Mouse (Mus musculus) urinary bladder, adult 2 months (tissue): Measurements from ENCODE around the gene Slit2. TPM values are rescaled to one million over a fixed set of nuclear protein-coding genes. Genes with fewer than 3 reads are reported as not detected.
"Not testable (repeated sequence)": the region's sequence is repeated elsewhere in the genome, so short reads cannot be mapped to it uniquely, and the experiment has no call there.

Experiments
- DNase-seq: peaks from one replicate; pipeline ENCODE4 v3.0.0; 2022; ENCODE audit warnings: low spot score
- polyA plus RNA-seq: library from polyadenylated mRNA; depleted of rRNA; stranded (reverse); fragments of >200 nt; gene quantifications from 2 replicates; pipeline ENCODE4 v1.2.3, GENCODE M21; 2012

Gene Slit2
- polyA plus RNA-seq, 1 experiment = 4.8 TPM

DNA sequence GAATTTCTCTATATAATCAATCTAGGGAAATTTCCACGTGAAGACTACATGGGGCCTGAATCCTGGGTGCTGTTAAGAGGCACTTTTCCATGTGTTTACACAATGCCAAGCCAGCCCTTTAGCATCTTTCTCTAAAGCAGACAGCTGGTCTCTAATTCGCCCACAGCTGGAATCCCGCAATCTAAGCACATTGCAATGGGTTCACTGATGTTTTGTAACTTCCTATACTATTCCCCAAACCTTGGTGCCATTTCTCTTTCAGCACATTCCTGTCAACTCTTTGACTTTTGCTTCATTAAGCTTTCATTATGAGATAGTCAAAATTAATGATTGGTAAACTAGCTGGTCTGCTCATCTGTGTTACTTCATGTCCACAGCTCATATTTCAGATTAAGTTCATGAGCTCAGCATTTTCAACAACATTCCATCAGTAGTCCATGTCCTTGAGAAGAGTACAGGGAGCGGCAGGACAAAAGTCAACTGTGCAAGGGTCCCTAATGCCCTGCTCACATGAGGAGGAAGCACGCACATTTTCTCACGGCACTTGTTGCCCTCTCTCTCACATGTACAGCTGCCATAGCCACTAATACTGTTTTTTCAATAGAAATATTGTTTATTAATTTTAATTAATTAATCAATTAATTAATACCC lies 247.6 kb downstream of the Slit2 start:
- DNase-seq = no peak

DNA sequence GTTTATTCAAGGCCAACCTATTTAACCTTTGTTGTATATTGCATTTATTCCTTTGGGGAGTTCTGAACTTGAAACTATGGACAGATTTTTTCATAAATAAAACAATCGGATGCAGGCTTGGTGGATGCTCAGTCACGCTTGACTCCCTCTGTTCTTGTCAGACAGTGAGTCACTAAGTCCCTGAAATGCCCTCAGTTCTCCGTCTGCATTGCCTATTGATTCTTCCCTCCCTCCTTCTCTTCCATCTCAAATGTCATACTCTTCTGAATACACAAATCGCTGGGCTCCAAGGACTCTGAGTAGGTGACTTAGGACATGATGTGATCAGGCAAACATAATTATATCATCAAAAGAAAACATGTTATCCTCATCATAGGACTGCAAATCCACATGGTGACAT lies 251.8 kb downstream of the Slit2 start:
- DNase-seq = no peak

DNA sequence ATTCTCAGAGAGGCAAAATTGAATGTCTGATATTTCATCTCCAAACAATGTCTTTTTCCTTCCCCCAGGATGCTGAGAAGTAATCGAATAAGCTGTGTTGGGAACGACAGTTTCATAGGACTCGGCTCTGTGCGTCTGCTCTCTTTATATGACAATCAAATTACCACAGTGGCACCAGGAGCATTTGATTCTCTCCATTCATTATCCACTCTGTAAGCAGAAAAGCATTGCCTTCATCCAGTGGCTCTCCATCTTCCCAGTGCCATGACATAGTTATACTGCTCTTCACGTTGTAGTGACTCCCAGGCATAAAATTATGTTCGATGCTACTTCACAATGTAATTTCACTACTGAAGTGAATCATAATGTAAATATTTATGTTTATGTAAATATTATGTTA lies 252.3 kb downstream of the Slit2 start:
- no peak for DNase-seq

- not testable (repeated sequence) for DNase-seq
These were observed 257.8 kb downstream of the Slit2 start for GRCm38 (mm10) chr5:48240751-48241150.

GRCm38 (mm10) chr5:48248327-48248726 lies 265.4 kb downstream of the Slit2 start:
- no peak for DNase-seq

DNA sequence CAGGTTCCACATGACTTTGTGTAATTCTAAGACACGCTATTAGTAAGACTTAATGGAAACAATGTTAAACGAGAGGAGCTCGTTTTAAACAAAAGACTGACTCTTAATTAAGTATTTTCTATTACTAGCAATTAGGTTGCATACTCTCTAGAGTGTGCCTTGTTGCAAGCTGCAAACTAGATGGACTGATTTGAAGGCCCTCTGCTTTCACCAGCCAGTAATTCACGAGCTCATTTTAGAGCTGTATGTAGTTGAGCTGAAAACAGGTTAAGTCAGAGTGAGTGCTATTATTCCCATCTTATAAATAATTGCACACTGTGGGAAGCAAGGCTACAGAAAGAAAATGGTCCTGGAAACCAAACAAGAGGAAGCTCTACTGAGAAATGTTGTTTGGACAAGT lies 294.6 kb downstream of the Slit2 start:
- no peak for DNase-seq

GRCm38 (mm10) chr5:48301186-48301585 lies 318.2 kb downstream of the Slit2 start:
- no peak for DNase-seq

GRCm38 (mm10) chr5:48315057-48315602 lies 332.2 kb downstream of the Slit2 start:
- DNase-seq = no peak

- no peak for DNase-seq
These were observed 337.7 kb downstream of the Slit2 start for GRCm38 (mm10) chr5:48320597-48320996.

GRCm38 (mm10) chr5:48326221-48326620 lies 343.3 kb downstream of the Slit2 start:
- DNase-seq = no peak

DNA sequence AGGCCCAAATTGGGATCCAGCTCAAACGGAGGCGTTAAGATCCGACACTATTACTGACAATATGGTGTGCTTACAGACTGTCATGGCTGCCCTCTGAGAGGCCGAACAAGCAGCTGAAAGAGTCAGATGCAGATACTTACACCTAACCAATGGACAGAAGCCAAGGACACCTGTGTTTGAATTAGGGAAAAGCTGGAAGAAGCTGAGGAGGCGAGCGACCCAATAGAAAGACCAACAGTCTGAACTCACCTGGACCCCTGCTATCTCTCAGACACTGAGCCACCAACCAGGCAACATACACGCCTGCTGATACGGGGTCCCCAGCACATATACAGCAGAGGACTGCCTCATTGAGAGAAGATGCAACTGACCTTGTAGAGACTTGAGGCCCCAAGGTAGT lies 344.7 kb downstream of the Slit2 start, which contains the start of gene 5730480H06Rik:
Gene 5730480H06Rik (plus strand): TSS at position 301 of the 400 bp plus-strand sequence.
- no peak for DNase-seq

DNA sequence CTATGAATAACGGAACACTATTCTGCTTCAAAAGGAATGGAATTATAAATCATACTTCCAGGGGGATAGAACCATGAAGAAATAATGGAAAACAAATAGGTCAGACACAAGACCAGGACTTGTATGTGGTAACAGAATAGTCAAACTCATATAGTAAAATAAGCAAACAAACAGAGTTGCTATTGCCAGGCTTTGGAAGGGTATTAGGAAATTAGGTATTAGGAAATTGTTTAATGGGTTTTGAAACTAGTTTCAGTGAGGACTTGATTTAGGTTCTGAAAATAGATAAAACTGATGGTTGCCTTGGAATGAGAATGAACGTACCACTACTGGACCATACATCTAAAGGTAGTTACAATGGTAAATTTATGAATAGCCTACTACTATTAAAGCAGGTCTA lies 346.8 kb downstream of the Slit2 start:
- no peak for DNase-seq

DNA sequence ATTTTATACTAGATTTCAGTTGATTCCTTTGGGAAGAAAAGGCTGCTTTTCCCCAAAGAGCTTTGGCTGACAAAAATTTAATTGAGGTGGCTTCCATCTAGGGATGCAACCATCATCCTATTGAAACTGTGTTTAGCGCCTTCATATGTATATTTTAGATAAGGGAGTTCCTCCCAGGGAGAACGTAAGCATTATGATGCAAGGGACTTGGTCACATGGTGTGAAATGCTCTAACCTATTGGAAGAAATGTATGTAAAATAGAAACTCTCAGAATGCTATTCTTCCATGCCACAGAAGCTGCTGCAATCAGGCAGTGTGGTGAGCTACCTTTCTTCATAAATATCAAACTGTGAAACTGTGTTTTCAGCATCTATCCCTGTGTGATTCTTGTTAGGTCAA lies 347.9 kb downstream of the Slit2 start:
- DNase-seq = no peak

GRCm38 (mm10) chr5:48331441-48331840 lies 348.5 kb downstream of the Slit2 start:
- no peak for DNase-seq

DNA sequence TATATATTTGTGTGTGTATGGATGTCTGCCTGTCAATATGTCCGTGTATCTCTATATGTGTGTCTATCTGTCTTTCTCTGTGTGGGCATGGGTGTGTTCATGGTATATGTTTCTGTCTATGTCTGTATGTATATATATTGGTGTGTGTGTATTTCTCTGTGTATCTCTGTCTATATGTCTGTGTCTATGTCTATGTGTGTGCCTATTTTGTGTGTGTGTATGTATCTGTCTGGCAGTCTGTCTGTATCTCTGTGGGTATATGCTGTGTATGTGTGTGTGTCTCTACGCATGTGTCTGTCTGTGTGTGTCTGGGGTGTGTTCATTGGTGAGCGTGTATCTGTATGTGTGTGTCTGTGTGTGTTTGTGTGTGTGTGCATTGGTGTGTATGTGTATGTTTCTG lies 350.5 kb downstream of the Slit2 start:
- DNase-seq = no peak

DNA sequence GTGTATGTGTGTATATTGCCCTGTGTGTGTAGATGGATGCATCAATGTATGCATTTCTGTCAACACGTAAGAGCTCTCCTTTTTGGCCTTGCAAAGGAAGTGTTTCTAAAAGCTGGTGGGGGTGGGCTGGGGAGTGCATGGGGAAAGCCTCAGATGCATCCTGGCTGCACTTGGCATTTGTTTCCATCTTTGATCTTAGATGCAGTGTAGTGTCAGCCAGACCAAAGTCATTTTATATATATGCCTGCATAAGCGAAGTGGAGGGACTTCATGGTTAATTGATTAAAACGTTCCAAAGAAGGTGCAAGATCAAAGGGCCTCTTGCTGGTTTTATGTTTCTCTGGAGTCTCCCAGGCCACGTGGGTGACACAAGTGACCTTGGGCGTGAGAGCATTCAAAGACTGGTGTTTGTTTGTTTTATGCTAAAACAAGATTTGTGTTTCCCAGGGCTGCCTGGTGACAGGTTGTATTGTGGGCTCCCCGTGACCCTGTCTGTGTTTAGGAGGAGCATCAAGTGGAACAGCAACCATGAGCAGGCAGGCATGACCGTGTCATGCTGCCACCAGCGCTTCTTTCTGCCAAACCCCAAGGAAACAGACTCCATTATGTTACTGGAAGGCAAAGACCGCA lies 351.1 kb downstream of the Slit2 start:
- DNase-seq = no peak

DNA sequence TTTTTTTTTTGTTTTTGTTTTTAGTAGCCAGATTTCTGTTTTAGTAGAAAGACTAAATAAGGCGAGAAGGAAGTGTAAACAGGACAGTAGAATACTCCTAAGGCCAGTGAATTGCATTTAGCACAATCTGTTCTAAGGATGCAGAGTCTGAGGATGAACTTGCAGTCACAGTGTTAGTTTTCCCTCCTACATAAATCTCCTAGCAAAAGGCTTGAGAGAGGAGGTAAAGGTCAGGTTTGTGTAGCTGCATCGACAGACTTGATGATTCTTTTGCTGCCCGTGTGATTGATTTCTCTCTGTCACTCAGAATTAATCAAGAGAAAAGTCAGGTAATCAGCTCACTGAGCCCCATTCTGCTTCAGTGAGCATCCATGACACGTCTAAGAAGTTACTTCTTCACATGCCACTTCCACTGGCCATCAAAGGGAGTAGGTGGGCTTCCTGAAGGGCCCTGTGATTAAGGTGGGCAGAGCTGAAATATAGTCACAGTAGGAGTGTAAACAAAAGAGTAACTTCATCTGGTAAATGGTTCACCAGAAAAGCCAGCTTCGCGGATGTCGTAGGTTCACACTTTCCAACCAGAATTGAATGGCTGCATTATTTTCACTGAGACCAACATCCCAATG lies 358.0 kb downstream of the Slit2 start:
- no peak for DNase-seq

DNA sequence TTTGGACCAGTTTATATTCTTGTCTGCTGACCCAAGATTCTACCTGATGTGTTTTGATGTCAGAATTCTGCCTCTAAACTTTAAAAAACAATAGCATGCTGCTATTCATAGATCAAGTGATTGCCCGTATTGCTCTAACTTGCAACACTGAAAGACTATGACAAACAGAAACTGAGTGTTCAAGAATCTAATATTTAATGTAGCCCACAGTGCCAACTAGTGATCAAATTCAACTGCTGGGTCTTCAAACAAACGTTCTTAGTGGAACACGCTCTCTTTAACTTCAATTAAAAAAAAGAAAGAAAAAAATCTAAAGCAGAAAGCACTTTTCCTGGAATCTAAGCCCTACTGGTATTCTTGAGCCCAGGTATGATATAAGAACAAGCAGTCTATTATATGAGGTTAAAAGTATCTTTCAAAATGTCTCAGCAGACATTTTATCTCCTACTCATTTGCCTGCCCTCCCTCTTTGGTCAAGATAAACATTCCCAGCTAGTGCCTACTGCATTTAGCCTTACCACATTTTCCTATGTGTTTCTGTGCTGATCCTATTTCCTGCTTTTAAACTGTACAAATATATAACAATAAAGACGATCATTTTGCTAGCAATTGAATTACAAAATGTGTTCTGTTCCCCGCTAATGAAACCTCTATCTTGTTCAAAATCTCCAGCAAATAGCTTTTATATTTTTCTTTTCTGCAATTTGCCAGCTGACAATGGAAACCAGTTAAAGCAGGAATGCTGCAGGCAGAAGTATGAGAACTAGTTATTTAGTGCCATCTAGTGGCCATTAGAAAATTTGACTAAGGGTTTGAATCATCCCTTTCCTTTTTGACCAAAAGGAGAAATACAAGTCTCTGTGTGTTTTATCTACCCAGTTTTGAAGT lies 362.4 kb downstream of the Slit2 start:
- DNase-seq = no peak

DNA sequence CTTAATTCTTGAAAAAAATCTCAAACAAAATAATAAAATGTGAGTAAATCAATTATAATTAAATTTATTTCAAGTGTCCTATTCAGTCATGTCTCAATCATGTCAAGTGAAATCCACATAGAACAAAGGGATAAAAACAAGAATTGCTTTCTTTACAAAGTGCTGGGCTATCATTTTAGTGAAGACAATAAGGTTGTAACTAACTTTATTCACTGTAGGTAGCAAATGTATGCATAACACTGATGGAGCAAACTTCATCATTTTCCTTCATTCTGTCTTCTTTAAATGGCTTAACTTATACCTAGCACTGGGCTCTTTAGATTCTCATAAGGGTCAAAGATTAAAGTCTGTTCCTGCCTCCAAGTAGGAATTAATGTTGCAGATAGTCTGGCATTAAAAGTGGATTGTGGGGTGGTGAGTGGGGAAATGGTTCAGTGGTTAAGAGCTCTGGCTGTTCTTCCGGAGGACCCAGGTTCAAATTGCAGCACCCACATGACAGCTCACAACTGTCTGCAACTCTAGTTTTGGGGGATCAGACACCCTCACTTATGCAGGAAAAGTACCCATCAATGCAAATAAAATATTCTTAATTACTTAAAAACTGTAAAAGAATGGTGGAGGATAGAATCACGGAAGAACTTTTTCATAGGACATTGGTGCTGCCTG lies 363.2 kb downstream of the Slit2 start:
- DNase-seq = no peak

DNA sequence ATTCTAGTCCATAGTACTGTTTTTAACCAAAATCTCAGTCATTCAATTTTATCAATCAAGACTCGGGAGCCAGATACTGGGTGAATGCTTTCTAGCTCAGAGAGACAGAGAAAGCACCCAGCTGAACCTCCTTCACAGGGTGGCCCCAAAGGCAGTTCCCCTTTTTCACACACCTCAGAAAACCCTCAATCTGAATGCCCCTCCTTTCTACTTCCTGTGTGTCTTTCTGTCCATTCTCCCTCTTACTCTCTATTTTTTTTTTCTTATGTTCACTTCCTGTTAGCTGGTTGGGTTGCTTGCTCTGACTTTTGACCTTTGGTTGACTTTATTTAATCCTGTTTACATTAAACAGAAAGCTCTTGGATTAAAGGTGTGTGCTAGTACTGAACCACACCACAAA lies 366.4 kb downstream of the Slit2 start:
- DNase-seq = no peak
